Mouse (Mus musculus) limb, embryonic 12.5 days (tissue): ENCODE results near the gene Tekt1. TPM values are rescaled to one million over a fixed set of nuclear protein-coding genes. Genes with fewer than 3 reads are reported as not detected.

Experiments
- ATAC-seq: fragments of 200-750 bp; cut with Nextera tagmentation; 2 replicates; pipeline ENCODE4 v1.8.0; 2017; ENCODE audit warnings: low read depth, moderate TSS enrichment; ENCODE audit not compliant: insufficient number of reproducible peaks, insufficient read depth, low FRiP score, low TSS enrichment
- H3K27ac ChIP-seq: fragments of 300-500 bp; sonication (generic); 2 replicates; pipeline ENCODE4 v1.5.1; 2016; ENCODE audit warnings: mild to moderate bottlenecking, moderate library complexity
- H3K27me3 ChIP-seq: fragments of 300-500 bp; sonication (generic); 2 replicates; pipeline ENCODE4 v1.6.1; 2016; ENCODE audit warnings: mild to moderate bottlenecking, moderate library complexity
- H3K36me3 ChIP-seq: fragments of 300-500 bp; sonication (generic); 2 replicates; pipeline ENCODE4 v1.6.1; 2016; ENCODE audit warnings: mild to moderate bottlenecking, moderate library complexity
- H3K4me1 ChIP-seq: fragments of 300-500 bp; sonication (generic); replicated peaks from 2 replicates; pipeline ENCODE4 v1.6.1; 2016
- H3K4me2 ChIP-seq: fragments of 300-500 bp; sonication (generic); 2 replicates; pipeline ENCODE4 v1.6.1; 2016; ENCODE audit warnings: mild to moderate bottlenecking, moderate library complexity
- H3K4me3 ChIP-seq: fragments of 300-500 bp; sonication (generic); replicated peaks from 2 replicates; pipeline ENCODE4 v1.5.1; 2016; ENCODE audit warnings: mild to moderate bottlenecking
- H3K9ac ChIP-seq: fragments of 300-500 bp; sonication (generic); replicated peaks from 2 replicates; pipeline ENCODE4 v1.6.1; 2016; ENCODE audit warnings: mild to moderate bottlenecking, moderate library complexity
- H3K9me3 ChIP-seq: fragments of 300-500 bp; sonication (generic); 2 replicates; pipeline ENCODE4 v1.6.1; 2016; ENCODE audit warnings: mild to moderate bottlenecking, moderate library complexity
- WGBS: fragments of 180-500 bp; shearing (Covaris S2); methylation state at CpG from one replicate; pipeline ENCODE4 v1.1.7; 2016; 5-methylcytosine and 5-hydroxymethylcytosine counted together
- polyA plus RNA-seq: library from polyadenylated mRNA; unstranded; fragments of >200 nt; fragmentation: Nextera tagmentation; extraction: Ambion mirVana; gene quantifications from 2 replicates; pipeline ENCODE4 v1.2.1, GENCODE M21; 2016

The Tekt1 gene
- polyA plus RNA-seq, 1 experiment from 2014 or later: 6.0 TPM

GRCm38 (mm10) chr11:72402969-72403368, 40.7 kb upstream of the Tekt1 start:
- ATAC-seq: no peak
- no peaks in the 10 kb centered on the region for H3K9me3 ChIP-seq
- no peak overlapping the region for H3K27ac ChIP-seq
- H3K4me2 ChIP-seq: no peak overlapping the region
- peaks cover 8% of the 10 kb centered on the region; the same call in 1 of the 2 replicates for H3K36me3 ChIP-seq
- WGBS: 88% methylated on average over 12 of the region's 12 CpGs
- no peak overlapping the region for H3K9ac ChIP-seq
- H3K27me3 ChIP-seq: peaks cover 20% of the 10 kb centered on the region
- no peak overlapping the region for H3K4me3 ChIP-seq
- peaks cover 23% of the 10 kb centered on the region; the same call in 1 of the 2 replicates for H3K4me1 ChIP-seq

- Histone ChIP-seq H3K4me2 (no peak overlapping the region), H3K9me3 (no peaks in the 10 kb centered on the region), H3K36me3 (peaks cover 8% of the 10 kb centered on the region; the same call in 1 of the 2 replicates), H3K9ac (no peak overlapping the region), H3K27ac (no peak overlapping the region), H3K4me3 (no peak overlapping the region), H3K27me3 (peaks cover 10% of the 10 kb centered on the region), H3K4me1 (peaks cover 15% of the 10 kb centered on the region)
- no peak for ATAC-seq
- WGBS: 84% methylated on average over 5 of the region's 5 CpGs
These were observed 39.8 kb upstream of the Tekt1 start for GRCm38 (mm10) chr11:72402017-72402416.

GRCm38 (mm10) chr11:72401068-72401467, 38.8 kb upstream of the Tekt1 start:
- H3K27ac ChIP-seq: no peak overlapping the region
- no peak overlapping the region for H3K4me3 ChIP-seq
- peaks cover 16% of the 10 kb centered on the region for H3K4me1 ChIP-seq
- no peak overlapping the region for H3K4me2 ChIP-seq
- no peak for ATAC-seq
- no peak overlapping the region for H3K9ac ChIP-seq
- H3K9me3 ChIP-seq: no peaks in the 10 kb centered on the region
- H3K36me3 ChIP-seq: peaks cover 8% of the 10 kb centered on the region; the same call in 1 of the 2 replicates
- WGBS: 84% methylated on average over 12 of the region's 12 CpGs
- peaks cover under 1% of the 10 kb centered on the region; the same call in 1 of the 2 replicates for H3K27me3 ChIP-seq

DNA sequence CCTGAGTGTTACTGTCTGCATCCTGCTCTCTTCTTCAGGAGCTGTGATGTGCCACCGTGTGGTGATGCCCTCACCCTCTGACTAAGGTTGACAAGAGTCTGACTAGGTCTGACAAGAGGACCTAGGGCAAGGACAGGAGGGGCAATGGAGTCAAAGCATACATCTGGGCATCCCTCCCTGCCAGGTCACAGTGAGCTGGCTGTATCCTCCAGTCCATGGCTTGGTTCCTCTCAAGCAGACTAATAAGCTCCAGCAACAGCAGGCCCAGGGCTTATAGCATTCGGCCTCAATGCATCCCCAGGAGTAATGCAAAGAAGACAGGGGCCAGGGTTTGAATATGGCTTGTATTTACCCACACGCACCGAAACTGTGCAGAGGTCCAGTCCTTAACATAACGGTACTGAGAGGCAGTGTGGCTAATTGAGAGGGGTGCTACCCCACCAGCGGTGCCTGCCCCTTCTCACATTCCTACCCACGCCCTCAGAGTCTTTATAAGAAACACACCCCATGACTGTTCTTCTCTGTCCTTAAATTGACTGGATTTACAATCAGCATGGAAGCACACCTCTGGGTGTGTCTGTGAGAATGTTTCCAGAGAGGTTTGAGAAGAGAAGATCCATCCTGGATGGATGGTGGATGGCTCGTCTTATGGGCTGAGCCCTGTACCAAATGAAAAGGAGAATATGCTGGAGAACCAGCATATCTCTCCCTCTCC, 35.7 kb upstream of the Tekt1 start:
- no peak overlapping the region for H3K4me3 ChIP-seq
- H3K9me3 ChIP-seq: no peaks in the 10 kb centered on the region
- H3K4me2 ChIP-seq: no peak overlapping the region
- no peak overlapping the region for H3K27ac ChIP-seq
- H3K4me1 ChIP-seq: peaks cover 32% of the 10 kb centered on the region
- no peaks in the 10 kb centered on the region for H3K27me3 ChIP-seq
- H3K36me3 ChIP-seq: peaks cover 8% of the 10 kb centered on the region; the same call in 1 of the 2 replicates
- WGBS: 80% methylated on average over 8 of the region's 8 CpGs
- no peak overlapping the region for H3K9ac ChIP-seq
- ATAC-seq: no peak

GRCm38 (mm10) chr11:72397072-72397471, 34.8 kb upstream of the Tekt1 start:
- no peaks in the 10 kb centered on the region for H3K27me3 ChIP-seq
- no peaks in the 10 kb centered on the region for H3K9me3 ChIP-seq
- H3K36me3 ChIP-seq: peaks cover 8% of the 10 kb centered on the region; the same call in 1 of the 2 replicates
- peaks cover 32% of the 10 kb centered on the region for H3K4me1 ChIP-seq
- ATAC-seq: no peak
- peak overlapping the region; percentile 56; the same call in 1 of the 2 replicates for H3K27ac ChIP-seq
- 78% methylated on average over 10 of the region's 10 CpGs for WGBS
- H3K4me3 ChIP-seq: no peak overlapping the region
- H3K4me2 ChIP-seq: no peak overlapping the region
- H3K9ac ChIP-seq: no peak overlapping the region

DNA sequence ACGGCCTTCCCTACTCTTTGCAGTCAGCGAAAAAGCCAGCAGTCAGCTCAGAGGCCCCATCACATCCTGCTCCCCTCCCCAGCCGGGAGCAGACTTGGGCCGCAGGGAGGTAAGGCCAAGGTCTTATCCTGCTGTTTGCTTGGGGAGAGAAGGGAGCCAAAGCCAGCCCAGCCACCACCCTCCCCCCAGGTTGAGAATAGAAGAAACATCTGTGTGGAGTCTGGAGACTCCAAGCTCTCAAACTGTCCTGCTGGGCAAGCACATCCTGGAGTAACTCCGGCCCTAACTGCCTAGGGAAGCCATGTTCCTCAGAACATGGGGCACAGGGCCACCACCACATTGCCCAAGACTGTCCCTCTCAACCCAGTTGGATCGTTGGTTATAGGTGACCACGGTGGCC, 34.4 kb upstream of the Tekt1 start:
- H3K27me3 ChIP-seq: no peaks in the 10 kb centered on the region
- H3K4me3 ChIP-seq: no peak overlapping the region
- H3K36me3 ChIP-seq: peaks cover 8% of the 10 kb centered on the region; the same call in 1 of the 2 replicates
- H3K27ac ChIP-seq: peak overlapping the region; percentile 56
- no peak; the same call in 1 of the 2 replicates for ATAC-seq
- H3K4me1 ChIP-seq: peaks cover 31% of the 10 kb centered on the region
- 73% methylated on average over 7 of the region's 7 CpGs for WGBS
- H3K9ac ChIP-seq: no peak overlapping the region
- H3K4me2 ChIP-seq: no peak overlapping the region
- H3K9me3 ChIP-seq: no peaks in the 10 kb centered on the region

- WGBS: 51% methylated on average over 6 of the region's 6 CpGs
These were observed 33.4 kb upstream of the Tekt1 start for GRCm38 (mm10) chr11:72395652-72396051.

DNA sequence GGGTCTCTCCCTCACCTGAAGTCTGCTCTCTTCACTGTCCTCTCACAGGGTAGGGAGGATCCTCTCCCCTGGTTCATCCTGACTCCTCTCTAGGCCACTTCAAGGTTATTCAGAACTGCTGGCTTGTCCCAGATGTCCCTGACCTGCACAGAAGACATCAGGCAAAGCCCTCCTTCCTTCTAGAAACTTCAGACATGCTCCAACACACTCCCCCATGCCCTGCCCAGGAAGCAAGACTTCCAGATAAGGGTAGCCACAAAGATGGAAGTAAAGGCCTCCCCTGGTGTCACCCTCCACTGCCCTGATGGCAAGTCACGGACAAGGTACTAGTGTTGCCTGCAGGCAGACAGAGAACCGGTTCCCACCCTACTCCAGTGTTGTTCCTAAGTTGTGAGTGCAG, 32.5 kb upstream of the Tekt1 start:
- Histone ChIP-seq H3K9ac (no peak overlapping the region), H3K4me1 (peaks cover 36% of the 10 kb centered on the region), H3K36me3 (peaks cover 3% of the 10 kb centered on the region; the same call in 1 of the 2 replicates), H3K27me3 (no peaks in the 10 kb centered on the region), H3K4me2 (no peak overlapping the region), H3K4me3 (no peak overlapping the region), H3K27ac (no peak overlapping the region), H3K9me3 (no peaks in the 10 kb centered on the region)
- ATAC-seq: no peak
- WGBS: 75% methylated on average over 2 of the region's 2 CpGs

More at GRCm38 (mm10) chr11:72395652-72396051, 33.4 kb upstream of the Tekt1 start:
- H3K4me2 ChIP-seq: no peak overlapping the region
- H3K9me3 ChIP-seq: no peaks in the 10 kb centered on the region
- H3K36me3 ChIP-seq: peaks cover 8% of the 10 kb centered on the region; the same call in 1 of the 2 replicates
- no peak overlapping the region for H3K27ac ChIP-seq
- H3K9ac ChIP-seq: no peak overlapping the region
- no peaks in the 10 kb centered on the region for H3K27me3 ChIP-seq
- H3K4me3 ChIP-seq: no peak overlapping the region
- H3K4me1 ChIP-seq: peaks cover 29% of the 10 kb centered on the region
- ATAC-seq: no peak

GRCm38 (mm10) chr11:72393669-72394068, 31.4 kb upstream of the Tekt1 start:
- H3K27me3 ChIP-seq: no peaks in the 10 kb centered on the region
- H3K27ac ChIP-seq: 0 out of 2 replicates have a peak overlapping the region, but pooled peaks have one; percentile 31
- no peaks in the 10 kb centered on the region for H3K36me3 ChIP-seq
- no peak for ATAC-seq
- no peak overlapping the region for H3K9ac ChIP-seq
- 27% methylated on average over 5 of the region's 5 CpGs for WGBS
- peaks cover 45% of the 10 kb centered on the region for H3K4me1 ChIP-seq
- no peaks in the 10 kb centered on the region for H3K9me3 ChIP-seq
- no peak overlapping the region for H3K4me3 ChIP-seq
- no peak overlapping the region for H3K4me2 ChIP-seq

DNA sequence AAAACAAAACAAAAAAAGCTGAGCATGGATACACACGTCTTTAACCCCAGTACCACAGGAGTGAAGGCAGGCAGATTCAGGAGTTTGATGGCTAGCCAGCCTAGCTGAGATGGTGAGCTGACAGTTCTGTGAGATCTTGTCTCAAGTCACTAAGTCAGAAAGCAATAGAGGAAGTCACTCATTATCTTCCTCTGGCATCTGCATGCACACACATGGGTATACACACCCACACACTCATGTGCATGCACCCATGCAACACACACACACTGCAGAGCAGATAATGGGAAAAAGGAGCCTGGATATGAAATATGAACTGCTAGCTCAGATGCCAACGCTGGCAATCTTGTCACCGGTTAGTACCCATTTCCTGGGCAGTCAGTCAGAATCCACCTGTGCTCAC, 31.0 kb upstream of the Tekt1 start:
- no peak overlapping the region for H3K27ac ChIP-seq
- no peak overlapping the region for H3K9ac ChIP-seq
- 82% methylated on average over 3 of the region's 3 CpGs for WGBS
- H3K27me3 ChIP-seq: no peaks in the 10 kb centered on the region
- peaks cover 45% of the 10 kb centered on the region for H3K4me1 ChIP-seq
- no peak overlapping the region for H3K4me2 ChIP-seq
- ATAC-seq: no peak
- H3K36me3 ChIP-seq: no peaks in the 10 kb centered on the region
- no peak overlapping the region for H3K4me3 ChIP-seq
- H3K9me3 ChIP-seq: no peaks in the 10 kb centered on the region

GRCm38 (mm10) chr11:72391181-72391580, 28.9 kb upstream of the Tekt1 start:
- 90% methylated on average over 13 of the region's 13 CpGs for WGBS

More at GRCm38 (mm10) chr11:72391181-72391580, 28.9 kb upstream of the Tekt1 start:
- no peak overlapping the region for H3K4me2 ChIP-seq
- H3K27ac ChIP-seq: no peak overlapping the region
- no peak overlapping the region for H3K4me3 ChIP-seq
- no peaks in the 10 kb centered on the region for H3K27me3 ChIP-seq
- H3K9me3 ChIP-seq: no peaks in the 10 kb centered on the region
- peaks cover 35% of the 10 kb centered on the region for H3K4me1 ChIP-seq
- no peak for ATAC-seq
- H3K9ac ChIP-seq: no peak overlapping the region
- no peaks in the 10 kb centered on the region for H3K36me3 ChIP-seq
